Mouse (Mus musculus): ENCODE measurements at regions not wholly inside any gene's neighbourhood (a gene's known extent, or its start where the extent isn't known, plus 50 kb on each side); places are given as distances from the start of the nearest gene placed in this dataset.

GRCm38 (mm10) chr9:61716751-61717150, 197.6 kb downstream of the Rplp1 start:
- intact Hi-C loops (cut with DNase I) = no loop called here
- no peak for DNase-seq

DNA sequence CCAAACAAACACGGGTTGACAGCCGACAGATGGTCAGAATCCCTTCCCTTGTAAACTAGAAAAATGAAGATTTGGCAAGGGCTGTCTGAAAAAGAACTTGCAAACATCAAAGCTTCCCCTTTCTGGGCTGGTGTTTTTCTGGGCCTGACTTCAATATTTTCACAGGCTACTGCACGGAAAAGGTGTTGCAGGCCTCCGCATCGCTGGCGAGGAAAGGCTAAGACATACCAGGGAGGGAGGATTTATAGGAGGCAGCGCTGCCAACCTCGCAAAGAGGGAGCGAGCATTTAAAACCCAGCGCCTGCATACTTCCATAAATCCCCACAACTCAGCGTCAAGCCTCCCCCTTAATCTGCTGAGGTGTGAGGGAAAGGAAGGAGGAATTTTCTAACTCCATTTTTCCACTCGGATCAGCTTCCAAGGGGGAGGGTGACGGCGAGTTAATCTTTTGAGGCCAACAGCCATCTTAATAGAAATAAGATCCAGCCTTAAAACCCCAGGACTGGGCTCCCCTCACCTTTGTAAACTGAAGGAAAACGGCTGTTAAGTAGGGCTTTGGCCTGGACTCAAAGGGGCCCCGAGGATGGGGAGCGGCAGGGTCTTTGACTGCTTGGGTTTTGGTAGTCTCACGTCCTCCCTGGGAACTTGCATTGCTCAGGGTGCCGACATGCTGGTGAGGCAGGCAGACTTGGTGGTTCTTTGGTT, 199.9 kb downstream of the Rplp1 start:
- intact Hi-C loops (cut with DNase I) = no loop called here
- DNase-seq = no peak

- intact Hi-C loops (cut with DNase I) = no loop called here
- DNase-seq = no peak
These were observed 200.5 kb downstream of the Rplp1 start for GRCm38 (mm10) chr9:61713806-61714205.

DNA sequence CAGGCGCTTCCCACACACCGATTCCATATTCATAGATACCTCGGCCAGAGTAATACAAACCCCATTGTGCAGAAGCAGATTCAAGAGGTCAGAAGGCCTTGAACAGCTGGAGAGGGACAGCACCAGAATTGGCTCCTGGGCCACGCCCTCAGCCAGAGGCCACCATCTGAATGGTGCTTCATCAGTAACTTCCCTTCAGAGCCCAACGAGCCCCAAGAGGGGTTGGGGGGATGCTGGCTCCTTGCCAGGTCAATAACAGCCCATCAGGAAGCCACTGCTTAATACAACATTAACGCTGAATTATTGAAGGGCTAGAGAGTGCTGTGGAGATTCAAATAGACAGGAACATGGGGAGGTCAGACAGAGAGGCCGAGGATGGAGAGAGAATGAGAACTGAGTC, 203.0 kb downstream of the Rplp1 start:
- DNase-seq = no peak
- intact Hi-C loops (cut with DNase I) = no loop called here

DNA sequence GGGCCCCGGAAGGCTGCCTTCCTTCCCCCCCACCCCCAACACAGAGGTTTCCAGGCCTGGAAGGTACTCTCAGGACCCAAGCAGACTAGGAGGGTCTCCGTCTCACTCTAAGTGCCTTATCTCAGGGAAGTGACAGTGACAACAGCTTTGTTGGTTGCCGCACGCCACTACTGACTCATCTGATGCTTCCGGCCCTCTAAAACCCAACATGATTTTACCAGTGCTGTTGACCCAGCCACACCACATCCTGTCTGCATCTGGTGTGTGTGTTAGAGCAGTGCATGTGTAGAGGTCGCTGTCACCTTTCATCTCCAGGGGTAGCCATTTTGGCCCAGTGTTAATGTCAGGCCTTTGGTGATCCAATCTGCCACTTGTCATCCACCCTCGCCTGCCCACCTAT, 206.5 kb downstream of the Rplp1 start:
- DNase-seq = no peak
- intact Hi-C loops (cut with DNase I) = no loop called here

DNA sequence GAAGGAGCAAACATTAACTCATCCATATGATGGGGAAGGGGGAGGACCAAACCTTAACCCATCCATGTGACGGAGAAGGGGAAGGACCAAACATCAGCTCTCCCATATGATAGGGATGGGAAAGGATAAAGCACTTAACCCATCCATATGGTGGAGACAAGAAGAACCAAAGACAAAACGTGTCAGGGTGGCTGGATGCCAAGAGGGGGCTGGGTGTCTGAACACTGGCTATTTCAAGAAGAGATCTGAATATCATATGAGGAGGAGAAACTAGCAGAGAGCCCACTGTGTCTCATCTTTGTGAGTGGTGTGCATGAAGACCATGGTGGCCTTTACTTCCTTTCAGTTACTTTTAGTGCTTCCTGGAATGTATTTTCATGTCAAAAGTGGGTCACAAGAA, 207.0 kb downstream of the Rplp1 start:
- no peak for DNase-seq
- intact Hi-C loops (cut with DNase I) = no loop called here

- intact Hi-C loops (cut with DNase I) = no loop called here
- DNase-seq = no peak
These were observed 208.0 kb downstream of the Rplp1 start for GRCm38 (mm10) chr9:61706263-61706755.

DNA sequence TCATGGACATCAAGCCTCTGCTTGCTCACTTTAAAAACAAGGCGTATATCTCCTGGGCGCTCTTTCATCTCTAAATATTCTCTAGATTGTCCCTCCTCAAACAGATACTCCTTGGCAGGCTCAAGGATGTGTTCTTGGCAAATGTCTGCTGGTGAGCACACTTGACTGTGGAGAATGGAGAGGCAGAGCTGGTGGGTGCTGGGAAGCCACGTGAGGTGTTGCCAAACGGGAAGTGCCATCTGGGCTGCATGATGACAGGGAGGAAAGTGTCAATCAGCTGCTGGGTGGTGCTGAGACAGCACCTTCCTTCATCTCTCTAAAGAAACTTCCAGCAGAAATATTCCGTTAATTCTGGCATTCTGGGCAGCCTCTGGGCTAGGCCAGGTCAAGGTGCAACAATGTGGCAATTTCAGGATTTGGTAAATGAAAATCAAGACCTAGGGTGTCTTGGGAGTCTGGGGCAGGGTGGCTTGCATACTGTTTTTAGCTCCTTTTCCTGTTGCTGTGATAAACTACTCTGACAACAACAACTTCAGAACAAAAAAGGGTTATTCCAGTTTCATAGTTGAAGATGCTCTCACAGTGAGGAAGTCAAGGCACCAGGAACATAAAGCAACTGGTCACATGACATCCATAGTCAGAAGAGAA, 208.6 kb downstream of the Rplp1 start:
- intact Hi-C loops (cut with DNase I) = no loop called here
- DNase-seq = no peak

GRCm38 (mm10) chr9:61703301-61703700, 211.0 kb downstream of the Rplp1 start:
- no peak for DNase-seq
- intact Hi-C loops (cut with DNase I) = no loop called here

DNA sequence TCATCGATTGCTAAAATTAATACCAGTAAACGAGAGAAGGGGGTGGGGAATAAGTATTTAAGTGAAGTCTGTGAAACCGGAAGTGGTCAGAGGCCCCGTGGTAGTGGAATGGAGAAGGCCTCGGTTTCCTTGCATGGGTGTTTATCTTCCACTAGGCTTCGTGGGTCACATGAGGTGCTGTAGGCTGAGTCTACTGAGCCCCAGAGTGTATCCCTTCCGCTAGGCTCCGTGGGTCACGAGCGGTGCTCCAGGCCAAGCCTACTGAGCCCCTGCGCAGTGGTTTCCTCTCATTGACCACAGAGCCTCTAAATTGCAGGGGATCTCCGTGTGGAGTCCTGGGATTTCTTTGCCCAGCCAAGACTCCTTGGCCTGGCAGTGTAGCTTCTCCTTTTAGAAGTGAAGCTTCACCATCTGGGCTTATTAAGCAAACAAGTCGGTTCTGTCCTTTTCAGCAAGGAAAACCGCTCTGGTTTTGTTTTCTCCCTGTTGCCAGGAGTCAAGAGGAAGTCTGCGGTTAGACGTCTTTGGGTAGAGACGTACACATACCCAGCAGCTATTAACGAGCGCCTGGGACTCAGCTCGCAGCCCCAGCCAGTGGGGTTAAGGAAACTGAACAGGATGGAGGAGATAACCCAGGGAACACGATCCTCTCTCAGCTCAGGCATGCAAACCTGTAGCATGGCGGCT, 211.9 kb downstream of the Rplp1 start:
- intact Hi-C loops (cut with DNase I) = no loop called here
- no peak for DNase-seq

GRCm38 (mm10) chr9:61700576-61700975, 213.8 kb downstream of the Rplp1 start:
- intact Hi-C loops (cut with DNase I) = no loop called here
- DNase-seq = no peak

DNA sequence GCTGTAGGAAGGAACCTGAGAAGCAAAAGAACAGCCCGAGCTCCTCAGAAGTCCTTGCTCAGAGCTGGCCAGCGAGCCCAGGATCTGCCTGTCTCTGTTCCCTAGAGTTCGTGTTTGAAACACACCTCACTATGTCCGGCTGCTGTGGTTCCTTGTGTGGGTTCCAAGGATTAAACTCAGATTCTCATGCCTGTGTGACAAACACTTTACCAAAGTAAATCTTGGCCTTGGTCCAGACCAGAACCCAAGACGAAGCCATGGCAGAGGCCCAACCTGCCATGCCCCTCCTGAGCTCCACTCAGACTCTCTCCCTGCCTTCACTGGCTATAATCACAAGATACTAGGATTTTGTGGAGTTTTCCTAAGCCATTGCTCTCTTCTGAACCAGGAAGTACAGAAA, 214.7 kb downstream of the Rplp1 start:
- intact Hi-C loops (cut with DNase I) = loop anchor here (2.0 to 10.0 kb wide), 3 partner anchors 312 to 805 kb away; no protein-coding TSS in a partner anchor

GRCm38 (mm10) chr9:61697959-61698358, 216.4 kb downstream of the Rplp1 start:
- peak; percentile 56 to 60 for DNase-seq
- intact Hi-C loops (cut with DNase I) = loop anchor here (2.0 to 10.0 kb wide), 3 partner anchors 311 to 803 kb away; no protein-coding TSS in a partner anchor

More for the DNA sequence above, 214.7 kb downstream of the Rplp1 start:
- DNase-seq = no peak

GRCm38 (mm10) chr9:61696831-61697230, 217.5 kb downstream of the Rplp1 start:
- DNase-seq = no peak
- intact Hi-C loops (cut with DNase I) = loop anchor here (5.0 to 10.0 kb wide), 2 partner anchors 310 to 802 kb away; no protein-coding TSS in a partner anchor

GRCm38 (mm10) chr9:61695821-61696220, 218.5 kb downstream of the Rplp1 start:
- DNase-seq = no peak
- intact Hi-C loops (cut with DNase I) = loop anchor here (5.0 to 10.0 kb wide), 2 partner anchors 309 to 801 kb away; no protein-coding TSS in a partner anchor

- intact Hi-C loops (cut with DNase I) = loop anchor here (5.0 to 10.0 kb wide), 2 partner anchors 308 to 801 kb away; no protein-coding TSS in a partner anchor
- DNase-seq = no peak
These were observed 219.0 kb downstream of the Rplp1 start for GRCm38 (mm10) chr9:61695381-61695791.

DNA sequence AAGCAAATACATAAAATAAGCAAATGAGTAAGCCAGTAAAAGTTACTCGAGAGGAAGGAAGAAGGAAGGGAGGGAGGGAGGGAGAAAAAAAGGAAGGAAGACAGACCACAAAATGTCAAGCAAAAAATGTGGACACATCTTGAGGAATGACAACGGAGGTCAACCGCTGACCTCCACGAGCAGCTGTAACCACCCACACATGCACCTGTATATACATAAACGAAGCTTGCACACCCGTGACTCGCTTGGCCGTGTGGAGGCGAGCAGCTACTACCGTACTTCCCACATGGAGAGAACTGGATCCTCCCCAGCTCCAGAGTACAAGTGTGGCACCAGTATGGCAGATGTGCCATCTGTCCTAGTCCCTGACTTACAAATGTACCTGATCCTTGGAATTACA, 220.1 kb downstream of the Rplp1 start:
- intact Hi-C loops (cut with DNase I) = loop anchor here (10.0 kb wide), 1 partner anchor 799 kb away; no protein-coding TSS in a partner anchor
- DNase-seq = no peak

DNA sequence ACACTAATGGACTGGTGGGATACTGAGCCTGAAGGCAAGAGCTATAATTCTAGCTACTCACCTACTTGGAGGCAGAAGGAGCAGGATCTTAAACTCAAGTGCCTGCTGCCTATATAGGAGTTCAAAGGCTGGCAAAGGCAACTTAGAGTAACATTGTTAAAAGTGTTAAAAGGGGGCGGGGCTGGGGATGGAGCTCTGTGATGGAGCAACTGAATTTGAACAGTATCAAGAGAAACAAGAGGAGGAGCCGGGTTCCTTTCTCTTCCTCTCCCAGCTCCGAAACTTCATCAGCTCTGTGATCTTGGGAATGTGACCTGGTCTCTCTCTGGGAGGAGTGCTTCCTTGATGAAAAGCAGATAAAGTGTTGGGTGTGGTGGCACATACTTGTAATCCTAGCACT, 223.6 kb downstream of the Rplp1 start:
- intact Hi-C loops (cut with DNase I) = loop anchor here (10.0 kb wide), 1 partner anchor 796 kb away; no protein-coding TSS in a partner anchor
- DNase-seq = no peak

DNA sequence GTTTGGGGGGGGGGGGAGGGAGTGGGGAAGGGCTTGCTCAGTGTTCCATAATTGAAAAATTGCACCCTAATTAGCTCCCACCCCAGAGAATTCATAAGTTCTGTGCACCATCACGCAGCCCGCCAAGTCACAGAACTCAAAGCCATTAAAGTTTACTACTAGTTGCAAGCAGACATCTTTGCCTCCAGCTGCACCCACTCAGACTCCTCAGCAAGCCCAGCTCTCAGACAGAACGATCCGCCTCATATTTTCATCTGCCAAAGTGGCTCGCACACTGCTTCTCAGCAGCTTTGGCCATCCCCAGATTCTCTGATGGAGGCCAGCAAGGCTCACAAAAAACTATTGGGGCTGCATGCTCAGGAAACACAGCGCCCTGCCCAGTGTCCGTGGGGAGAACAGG, 224.4 kb downstream of the Rplp1 start:
- no peak for DNase-seq
- intact Hi-C loops (cut with DNase I) = loop anchor here (10.0 kb wide), 1 partner anchor 795 kb away; no protein-coding TSS in a partner anchor

DNA sequence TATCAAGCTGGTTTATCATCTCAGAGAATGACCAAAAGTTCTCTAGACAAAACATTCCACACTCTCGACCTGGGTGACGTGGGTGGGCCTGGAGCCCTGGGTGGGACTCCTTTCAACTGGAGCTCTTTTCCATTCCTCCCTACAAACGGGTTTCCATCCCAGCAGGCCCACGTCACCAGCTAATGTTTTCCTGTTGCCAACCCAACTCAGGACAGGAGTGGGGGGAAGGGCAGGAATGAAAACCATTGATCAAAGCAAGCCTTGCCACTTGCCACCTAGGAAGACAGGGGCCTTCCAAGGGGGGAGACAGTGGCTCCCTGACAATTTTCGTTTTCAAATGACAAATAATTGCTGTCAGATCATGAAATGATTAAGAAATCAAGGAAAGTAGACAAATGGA, 224.8 kb downstream of the Rplp1 start:
- intact Hi-C loops (cut with DNase I) = no loop called here
- no peak for DNase-seq

- intact Hi-C loops (cut with DNase I) = no loop called here
- no peak for DNase-seq
These were observed 230.8 kb downstream of the Rplp1 start for GRCm38 (mm10) chr9:61683557-61683956.
